Mouse (Mus musculus): ENCODE measurements at regions not wholly inside any gene's neighbourhood (a gene's known extent, or its start where the extent isn't known, plus 50 kb on each side); places are given as distances from the start of the nearest gene placed in this dataset.

- Histone ChIP-seq H3K4me2 (no peak overlapping the region), H3K27ac (no peak overlapping the region), H3K27me3 (no peaks in the 10 kb centered on the region), H3K9me3 (replicated peaks) (no peaks in the 10 kb centered on the region), H3K36me3 (ENCODE audit: poor library complexity, severe bottlenecking) (no peaks in the 10 kb centered on the region), H3K4me3 (no peak overlapping the region), H3K4me1 (peaks cover 7% of the 10 kb centered on the region), H3K9ac (no peak overlapping the region)
- 57% methylated on average over 3 of the region's 3 CpGs for WGBS
- ATAC-seq: peak; percentile 41; the same call in 1 of the 2 replicates
Observed at GRCm38 (mm10) chr5:107055455-107055854, 91.3 kb downstream of the Cdc7 start.

Measured in forebrain, embryonic 13.5 days (tissue).